Mouse (Mus musculus) erythroblast, embryonic 14.5 days (primary cell): ENCODE measurements around the gene Syn3. TPM values are rescaled to one million over a fixed set of nuclear protein-coding genes. Genes with fewer than 3 reads are reported as not detected.
"Not testable (repeated sequence)": the region's sequence is repeated elsewhere in the genome, so short reads cannot be mapped to it uniquely, and the experiment has no call there.

Experiments used
- H3K27me3 ChIP-seq: 2 replicates; pipeline ENCODE4 v1.6.1; 2012; ENCODE audit warnings: inconsistent platforms; ENCODE audit not compliant: control insufficient read depth
- H3K36me3 ChIP-seq: 2 replicates; pipeline ENCODE4 v1.6.1; 2012; ENCODE audit warnings: mild to moderate bottlenecking, inconsistent platforms; ENCODE audit not compliant: control insufficient read depth
- H3K4me1 ChIP-seq: 2 replicates; pipeline ENCODE4 v1.6.1; 2012; ENCODE audit warnings: inconsistent platforms; ENCODE audit not compliant: control insufficient read depth
- H3K4me3 ChIP-seq: replicated peaks from 2 replicates; pipeline ENCODE3; 2012; ENCODE audit warnings: moderate library complexity, mild to moderate bottlenecking, inconsistent platforms
- H3K9me3 ChIP-seq: 2 replicates; pipeline ENCODE4 v1.6.1; 2012; ENCODE audit warnings: low read length, inconsistent platforms, mixed read lengths; ENCODE audit not compliant: control insufficient read depth
- GATA1 ChIP-seq: IDR thresholded peaks from 2 replicates; pipeline ENCODE4 v1.6.1; 2012; ENCODE audit warnings: low read length, inconsistent platforms, mixed read lengths
- TAL1 ChIP-seq: IDR thresholded peaks from 3 replicates; pipeline ENCODE4 v1.6.1; 2012; ENCODE audit warnings: low read length, inconsistent platforms, mixed read lengths
- polyA plus RNA-seq: library from polyadenylated mRNA; stranded (reverse); fragments of >175 nt; gene quantifications from 2 replicates; pipeline ENCODE4 v1.2.3, GENCODE M21; 2012

Syn3 gene
- polyA plus RNA-seq, 1 experiment, result not detected

GRCm38 (mm10) chr10:86452326-86452995, 46.2 kb downstream of the Syn3 start:
- H3K4me1 ChIP-seq, result no peaks in the 10 kb centered on the region
- no peaks in the 10 kb centered on the region for H3K36me3 ChIP-seq
- TF ChIP-seq TAL1, result no peak
- no peak for TF ChIP-seq GATA1
- H3K4me3 ChIP-seq, result no peak overlapping the region
- no peaks in the 10 kb centered on the region for H3K27me3 ChIP-seq
- H3K9me3 ChIP-seq, result no peaks in the 10 kb centered on the region

GRCm38 (mm10) chr10:86451294-86451693, 47.4 kb downstream of the Syn3 start:
- H3K9me3 ChIP-seq, result no peaks in the 10 kb centered on the region
- H3K27me3 ChIP-seq, result no peaks in the 10 kb centered on the region
- TF ChIP-seq GATA1, result no peak
- TF ChIP-seq TAL1, result no peak
- no peaks in the 10 kb centered on the region for H3K36me3 ChIP-seq
- H3K4me3 ChIP-seq, result no peak overlapping the region
- H3K4me1 ChIP-seq, result no peaks in the 10 kb centered on the region

- Histone ChIP-seq H3K4me3 (no peak overlapping the region), H3K27me3 (no peaks in the 10 kb centered on the region), H3K9me3 (no peaks in the 10 kb centered on the region), H3K4me1 (no peaks in the 10 kb centered on the region), H3K36me3 (no peaks in the 10 kb centered on the region)
- TF ChIP-seq TAL1 (no peak), GATA1 (no peak)
Measured at GRCm38 (mm10) chr10:86446649-86447048, 52.0 kb downstream of the Syn3 start.

- H3K36me3 ChIP-seq, result no peaks in the 10 kb centered on the region
- no peaks in the 10 kb centered on the region for H3K4me1 ChIP-seq
- TF ChIP-seq GATA1, result no peak
- no peak for TF ChIP-seq TAL1
- H3K4me3 ChIP-seq, result no peak overlapping the region
- H3K27me3 ChIP-seq, result no peaks in the 10 kb centered on the region
- H3K9me3 ChIP-seq, result no peaks in the 10 kb centered on the region
Measured at GRCm38 (mm10) chr10:86445207-86445606, 53.5 kb downstream of the Syn3 start.

GRCm38 (mm10) chr10:86444665-86445064, 54.0 kb downstream of the Syn3 start:
- Histone ChIP-seq H3K27me3 (no peaks in the 10 kb centered on the region), H3K4me3 (no peak overlapping the region), H3K4me1 (no peaks in the 10 kb centered on the region), H3K36me3 (no peaks in the 10 kb centered on the region), H3K9me3 (no peaks in the 10 kb centered on the region)
- no peak for TF ChIP-seq TAL1
- TF ChIP-seq GATA1, result no peak

GRCm38 (mm10) chr10:86441765-86442164, 56.9 kb downstream of the Syn3 start:
- no peak overlapping the region for H3K4me3 ChIP-seq
- no peaks in the 10 kb centered on the region for H3K36me3 ChIP-seq
- H3K27me3 ChIP-seq, result no peaks in the 10 kb centered on the region
- TF ChIP-seq GATA1 (no peak), TAL1 (no peak)
- H3K9me3 ChIP-seq, result no peaks in the 10 kb centered on the region
- H3K4me1 ChIP-seq, result no peaks in the 10 kb centered on the region

- TF ChIP-seq TAL1 (no peak), GATA1 (no peak)
- Histone ChIP-seq H3K27me3 (no peaks in the 10 kb centered on the region), H3K36me3 (no peaks in the 10 kb centered on the region), H3K4me1 (no peaks in the 10 kb centered on the region), H3K4me3 (no peak overlapping the region), H3K9me3 (no peaks in the 10 kb centered on the region)
Measured at GRCm38 (mm10) chr10:86439640-86440039, 59.1 kb downstream of the Syn3 start.

GRCm38 (mm10) chr10:86437294-86437693, 61.4 kb downstream of the Syn3 start:
- Histone ChIP-seq H3K36me3 (no peaks in the 10 kb centered on the region), H3K4me1 (no peaks in the 10 kb centered on the region), H3K27me3 (no peaks in the 10 kb centered on the region), H3K4me3 (no peak overlapping the region), H3K9me3 (no peaks in the 10 kb centered on the region)
- TF ChIP-seq TAL1, result no peak
- TF ChIP-seq GATA1, result no peak

GRCm38 (mm10) chr10:86435006-86435405, 63.7 kb downstream of the Syn3 start:
- not testable (repeated sequence) for H3K9me3 ChIP-seq, H3K36me3 ChIP-seq, H3K4me3 ChIP-seq, H3K27me3 ChIP-seq, H3K4me1 ChIP-seq

GRCm38 (mm10) chr10:86429651-86430050, 69.0 kb downstream of the Syn3 start:
- no peaks in the 10 kb centered on the region for H3K4me1 ChIP-seq
- H3K36me3 ChIP-seq, result no peaks in the 10 kb centered on the region
- no peaks in the 10 kb centered on the region for H3K27me3 ChIP-seq
- H3K9me3 ChIP-seq, result no peaks in the 10 kb centered on the region
- TF ChIP-seq GATA1 (no peak), TAL1 (no peak)
- H3K4me3 ChIP-seq, result no peak overlapping the region
